Mouse (Mus musculus) limb, embryonic 14.5 days (tissue): Measurements from ENCODE around the gene Nedd8. TPM values are rescaled to one million over a fixed set of nuclear protein-coding genes. Genes with fewer than 3 reads are reported as not detected.

Experiments used
- ATAC-seq: fragments of 200-750 bp; cut with Nextera tagmentation; 2 replicates; pipeline ENCODE4 v1.8.0; 2017; ENCODE audit warnings: low read depth, moderate number of reproducible peaks, moderate TSS enrichment; ENCODE audit not compliant: low FRiP score
- DNase-seq: peaks from one replicate; pipeline ENCODE4 v3.0.0-alpha.2; 2015; ENCODE audit warnings: low spot score
- H3K27ac ChIP-seq: fragments of 300-500 bp; sonication (generic); replicated peaks from 2 replicates; pipeline ENCODE4 v1.5.1; 2014; ENCODE audit warnings: low read depth, mild to moderate bottlenecking, low read length, moderate library complexity, mixed read lengths
- H3K27me3 ChIP-seq: fragments of 300-500 bp; sonication (generic); 2 replicates; pipeline ENCODE4 v1.6.1; 2014; ENCODE audit warnings: low read length, mixed read lengths; ENCODE audit not compliant: control insufficient read depth, insufficient read depth
- H3K36me3 ChIP-seq: fragments of 300-500 bp; sonication (generic); 2 replicates; pipeline ENCODE4 v1.6.1; 2014; ENCODE audit warnings: mild to moderate bottlenecking, low read length, moderate library complexity, mixed read lengths; ENCODE audit not compliant: control insufficient read depth, insufficient read depth
- H3K4me1 ChIP-seq: fragments of 300-500 bp; sonication (generic); 2 replicates; pipeline ENCODE4 v1.6.1; 2014; ENCODE audit warnings: antibody characterized with exemption, low read length, mixed read lengths; ENCODE audit not compliant: control insufficient read depth, insufficient read depth
- H3K4me2 ChIP-seq: fragments of 300-500 bp; sonication (generic); replicated peaks from 2 replicates; pipeline ENCODE4 v1.6.1; 2014; ENCODE audit warnings: low read depth, mild to moderate bottlenecking, low read length, moderate library complexity; ENCODE audit not compliant: severe bottlenecking
- H3K4me3 ChIP-seq: fragments of 300-500 bp; sonication (generic); replicated peaks from 2 replicates; pipeline ENCODE4 v1.5.1; 2014; ENCODE audit warnings: low read length
- H3K9ac ChIP-seq: fragments of 300-500 bp; sonication (generic); 2 replicates; pipeline ENCODE4 v1.6.1; 2014; ENCODE audit warnings: mild to moderate bottlenecking, low read depth, low read length, moderate library complexity; ENCODE audit not compliant: severe bottlenecking
- H3K9me3 ChIP-seq: fragments of 300-500 bp; sonication (generic); 2 replicates; pipeline ENCODE4 v1.6.1; 2016; ENCODE audit warnings: low read length; ENCODE audit not compliant: control insufficient read depth
- POLR2A ChIP-seq: fragments of 200-500 bp; IDR thresholded peaks from 2 replicates; pipeline ENCODE4 v1.8.0; 2012; ENCODE audit warnings: inconsistent platforms, mild to moderate bottlenecking, moderate library complexity, borderline replicate concordance; ENCODE audit not compliant: insufficient read depth, insufficient read length; ENCODE audit errors: extremely low read depth
- WGBS: fragments of 180-500 bp; shearing (Covaris S2); extraction: QIAGEN DNeasy Blood & Tissue Kit; methylation state at CpG from one replicate; pipeline ENCODE4 v1.1.7; 2014; 5-methylcytosine and 5-hydroxymethylcytosine counted together
- polyA plus RNA-seq, 2 experiments: library from polyadenylated mRNA; depleted of rRNA in 1 of 2; stranded (reverse) in 1 of 2; unstranded in 1 of 2; fragments of >200 nt; fragmentation: Nextera tagmentation in 1 of 2; extraction: Ambion mirVana in 1 of 2; gene quantifications; 2 replicates each; pipeline versions ENCODE4 v1.2.1 to v1.2.3; 2012 to 2014

Gene Nedd8
- polyA plus RNA-seq, 2 experiments, result 416 to 583 TPM

GRCm38 (mm10) chr14:55629312-55629711 lies 42.6 kb downstream of the Nedd8 start:
- Histone ChIP-seq H3K36me3 (peaks cover 98% of the 10 kb centered on the region), H3K9ac (no peak overlapping the region), H3K27me3 (no peaks in the 10 kb centered on the region), H3K27ac (no peak overlapping the region), H3K4me3 (no peak overlapping the region), H3K4me2 (no peak overlapping the region), H3K4me1 (no peaks in the 10 kb centered on the region; the same call in 1 of the 2 replicates), H3K9me3 (no peaks in the 10 kb centered on the region)
- no peak for TF ChIP-seq POLR2A
- ATAC-seq (no peak), DNase-seq (no peak)
- WGBS, result 57% methylated on average over 5 of the region's 5 CpGs

GRCm38 (mm10) chr14:55628077-55628827 lies 43.7 kb downstream of the Nedd8 start:
- H3K4me2 ChIP-seq, result no peak overlapping the region
- no peak for DNase-seq
- H3K9ac ChIP-seq, result no peak overlapping the region
- H3K27me3 ChIP-seq, result no peaks in the 10 kb centered on the region
- TF ChIP-seq POLR2A, result no peak
- no peaks in the 10 kb centered on the region for H3K9me3 ChIP-seq
- no peak overlapping the region for H3K4me3 ChIP-seq
- ATAC-seq, result no peak
- WGBS, result 79% methylated on average over 27 of the region's 27 CpGs
- peaks cover 96% of the 10 kb centered on the region for H3K36me3 ChIP-seq
- no peak overlapping the region for H3K27ac ChIP-seq
- H3K4me1 ChIP-seq, result no peaks in the 10 kb centered on the region

- Histone ChIP-seq H3K4me1 (no peaks in the 10 kb centered on the region; the same call in 1 of the 2 replicates), H3K4me3 (peak overlapping the region; percentile 21)
- WGBS, result 43% methylated on average over 22 of the region's 22 CpGs
These were observed 53.3 kb downstream of the Nedd8 start for GRCm38 (mm10) chr14:55618486-55619195.

GRCm38 (mm10) chr14:55617822-55618221 lies 54.1 kb downstream of the Nedd8 start, which contains the start of gene Rec8:
Gene Rec8, plus strand, starts transcription at chr14:55618037.
- Histone ChIP-seq H3K36me3 (no peaks in the 10 kb centered on the region), H3K4me2 (peak within 1 kb of the TSS; percentile 39), H3K27me3 (no peaks in the 10 kb centered on the region), H3K9me3 (no peaks in the 10 kb centered on the region), H3K4me1 (no peaks in the 10 kb centered on the region; the same call in 1 of the 2 replicates), H3K9ac (0 out of 2 replicates have a peak within 1 kb of the TSS, but pooled peaks have one; percentile 12), H3K27ac (no peak within 1 kb of the TSS), H3K4me3 (peak within 1 kb of the TSS; percentile 21)
- WGBS, result 16% methylated on average over 17 of the region's 21 CpGs
- peak; percentile 46 for DNase-seq
- ATAC-seq, result peak; percentile 73
- TF ChIP-seq POLR2A, result no peak

More at GRCm38 (mm10) chr14:55618486-55619195, 53.3 kb downstream of the Nedd8 start:
- H3K9ac ChIP-seq, result 0 out of 2 replicates have a peak overlapping the region, but pooled peaks have one; percentile 12
- H3K27ac ChIP-seq, result no peak overlapping the region
- DNase-seq, result no peak
- no peak for TF ChIP-seq POLR2A
- peaks cover under 1% of the 10 kb centered on the region; the same call in 1 of the 2 replicates for H3K36me3 ChIP-seq
- no peaks in the 10 kb centered on the region for H3K9me3 ChIP-seq
- H3K27me3 ChIP-seq, result no peaks in the 10 kb centered on the region
- ATAC-seq, result no peak
- peak overlapping the region; percentile 39 for H3K4me2 ChIP-seq

GRCm38 (mm10) chr14:55616844-55617243 lies 55.1 kb downstream of the Nedd8 start:
- H3K9me3 ChIP-seq, result no peaks in the 10 kb centered on the region
- 79% methylated on average over 2 of the region's 2 CpGs for WGBS
- no peak overlapping the region for H3K4me3 ChIP-seq
- no peak overlapping the region for H3K4me2 ChIP-seq
- no peaks in the 10 kb centered on the region for H3K27me3 ChIP-seq
- H3K27ac ChIP-seq, result no peak overlapping the region
- H3K4me1 ChIP-seq, result no peaks in the 10 kb centered on the region; the same call in 1 of the 2 replicates
- TF ChIP-seq POLR2A, result no peak
- no peaks in the 10 kb centered on the region for H3K36me3 ChIP-seq
- H3K9ac ChIP-seq, result no peak overlapping the region
- DNase-seq, result no peak
- ATAC-seq, result no peak
